Mouse (Mus musculus): Measurements from ENCODE around the gene Reps2.

Gene Reps2

DNA sequence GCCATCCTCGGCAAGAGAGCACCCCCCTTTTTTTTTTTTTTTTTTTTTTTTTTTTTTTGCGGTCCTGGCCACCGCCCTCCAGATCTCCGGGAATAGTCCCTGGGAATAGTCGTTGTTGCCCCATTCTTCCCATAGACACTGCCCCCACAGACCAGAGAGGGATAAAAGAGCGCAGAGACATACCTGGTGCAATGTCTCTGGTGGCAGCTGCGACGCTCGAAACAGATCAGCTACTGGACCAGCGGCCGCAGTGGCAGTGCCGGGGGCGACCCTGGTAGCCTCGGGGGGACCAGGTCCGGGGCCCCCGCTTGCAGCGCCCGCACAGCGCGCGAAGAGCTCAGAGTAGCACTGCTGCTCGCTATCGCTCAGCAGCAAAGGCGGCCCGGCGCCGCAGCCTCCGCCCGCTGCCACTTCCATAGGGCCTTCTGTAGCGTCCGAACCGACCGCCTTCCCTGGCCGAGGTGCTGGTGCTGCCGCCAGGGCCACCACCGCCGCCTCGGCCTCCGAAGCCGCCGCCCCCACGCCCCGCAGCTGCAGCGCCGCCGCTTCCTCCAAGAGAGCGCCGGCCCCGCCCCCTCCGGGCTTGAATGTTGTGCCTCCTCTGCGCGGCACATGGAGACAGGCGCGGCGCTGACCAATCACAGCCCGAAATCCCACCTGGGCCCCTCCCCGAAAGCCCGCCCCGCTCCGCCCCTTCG, at the start of gene Reps2:
TSS of gene Reps2 (minus strand) at position 559 of the 698 bp plus-strand sequence.
- DNase-seq: peak; percentile 80

DNA sequence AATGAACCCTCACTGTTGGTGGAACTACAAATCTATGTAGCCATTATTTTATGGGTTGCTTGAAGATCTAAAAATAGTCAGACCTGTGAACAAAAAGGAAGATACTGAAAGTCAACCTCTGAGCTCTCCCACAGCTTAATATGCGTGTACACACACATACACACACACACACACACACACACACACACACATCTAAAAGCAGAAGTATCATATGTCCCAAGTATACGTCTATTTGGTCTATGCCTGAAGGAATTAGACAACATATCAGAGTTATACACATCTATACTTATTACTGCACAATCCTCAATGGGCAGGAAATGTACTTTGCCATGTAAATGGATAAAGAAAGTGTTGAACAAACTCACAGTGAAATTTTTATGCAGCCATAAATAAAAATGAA, 47.8 kb upstream of the Reps2 start:
- no peak for DNase-seq

- no peak for DNase-seq
These were observed 41.9 kb upstream of the Reps2 start for GRCm38 (mm10) chrX:162685394-162685793.

GRCm38 (mm10) chrX:162679506-162679905, 36.1 kb upstream of the Reps2 start:
- no peak for DNase-seq

GRCm38 (mm10) chrX:162678820-162679219, 35.4 kb upstream of the Reps2 start:
- no peak for DNase-seq

- DNase-seq: no peak
These were observed 22.7 kb upstream of the Reps2 start for GRCm38 (mm10) chrX:162666166-162666565.

- DNase-seq: no peak
These were observed 16.7 kb upstream of the Reps2 start for GRCm38 (mm10) chrX:162660182-162660581.

GRCm38 (mm10) chrX:162653518-162653917, 10.1 kb upstream of the Reps2 start:
- DNase-seq: no peak

GRCm38 (mm10) chrX:162652445-162652844, 9.0 kb upstream of the Reps2 start:
- DNase-seq: no peak

GRCm38 (mm10) chrX:162651125-162651524, 7.7 kb upstream of the Reps2 start:
- no peak for DNase-seq

GRCm38 (mm10) chrX:162643789-162644092, 292 bp upstream of the Reps2 start:
- no peak for DNase-seq

DNA sequence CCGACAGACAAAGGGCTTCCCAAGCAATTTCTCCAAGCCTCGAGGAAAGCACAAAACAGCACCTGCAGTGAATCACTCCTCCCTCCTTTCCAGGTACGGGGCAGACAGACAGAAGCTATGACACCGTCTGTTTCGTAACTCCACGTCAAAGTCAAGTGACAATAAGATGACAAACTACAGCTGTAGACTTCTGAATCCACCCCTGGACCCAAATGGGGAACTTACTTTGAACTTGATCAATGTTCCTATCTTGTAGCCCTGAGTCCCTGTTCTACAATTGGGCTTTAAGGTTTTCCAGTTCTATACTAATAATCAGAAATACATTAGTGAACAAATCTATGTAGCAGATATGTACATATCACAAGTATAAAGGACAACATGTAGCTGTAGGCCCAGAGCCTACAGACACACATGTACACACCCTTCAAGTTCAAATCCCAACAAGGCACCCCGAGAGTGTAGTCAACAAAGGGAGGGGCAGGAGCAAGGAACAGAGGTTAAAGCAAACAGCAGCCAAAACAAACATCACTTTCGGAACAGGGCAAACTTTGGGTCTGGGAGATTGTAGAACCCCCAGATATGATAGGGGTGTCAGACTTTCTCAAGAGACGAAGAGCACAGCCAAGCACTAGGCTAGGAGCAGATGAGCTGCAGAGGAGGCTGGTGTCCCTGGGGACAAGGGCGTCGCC, 903 bp downstream of the Reps2 start:
- no peak for DNase-seq

- DNase-seq: no peak
These were observed 1.7 kb downstream of the Reps2 start for GRCm38 (mm10) chrX:162641764-162642163.

DNA sequence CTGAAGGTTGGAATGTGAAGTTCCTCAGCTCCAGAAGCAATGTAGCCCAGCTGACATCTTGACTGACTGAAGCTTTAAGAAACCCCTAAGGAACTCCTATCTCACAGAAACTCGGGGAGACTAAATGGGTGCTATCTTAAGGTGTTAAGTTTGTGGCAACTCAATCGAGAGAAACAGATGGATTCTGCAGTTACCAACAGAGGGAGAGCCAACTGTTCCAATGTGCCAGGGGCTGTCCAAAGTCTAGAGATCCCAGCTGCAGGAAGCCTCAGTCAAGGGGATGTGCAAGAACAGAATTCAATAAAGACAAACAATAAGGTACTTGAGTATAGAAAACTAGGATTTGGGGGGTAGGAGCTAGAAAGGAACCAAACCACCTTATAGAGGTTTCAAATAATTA, 8.3 kb downstream of the Reps2 start:
- DNase-seq: no peak

- DNase-seq: no peak
These were observed 21.4 kb downstream of the Reps2 start for GRCm38 (mm10) chrX:162622091-162622437.

DNA sequence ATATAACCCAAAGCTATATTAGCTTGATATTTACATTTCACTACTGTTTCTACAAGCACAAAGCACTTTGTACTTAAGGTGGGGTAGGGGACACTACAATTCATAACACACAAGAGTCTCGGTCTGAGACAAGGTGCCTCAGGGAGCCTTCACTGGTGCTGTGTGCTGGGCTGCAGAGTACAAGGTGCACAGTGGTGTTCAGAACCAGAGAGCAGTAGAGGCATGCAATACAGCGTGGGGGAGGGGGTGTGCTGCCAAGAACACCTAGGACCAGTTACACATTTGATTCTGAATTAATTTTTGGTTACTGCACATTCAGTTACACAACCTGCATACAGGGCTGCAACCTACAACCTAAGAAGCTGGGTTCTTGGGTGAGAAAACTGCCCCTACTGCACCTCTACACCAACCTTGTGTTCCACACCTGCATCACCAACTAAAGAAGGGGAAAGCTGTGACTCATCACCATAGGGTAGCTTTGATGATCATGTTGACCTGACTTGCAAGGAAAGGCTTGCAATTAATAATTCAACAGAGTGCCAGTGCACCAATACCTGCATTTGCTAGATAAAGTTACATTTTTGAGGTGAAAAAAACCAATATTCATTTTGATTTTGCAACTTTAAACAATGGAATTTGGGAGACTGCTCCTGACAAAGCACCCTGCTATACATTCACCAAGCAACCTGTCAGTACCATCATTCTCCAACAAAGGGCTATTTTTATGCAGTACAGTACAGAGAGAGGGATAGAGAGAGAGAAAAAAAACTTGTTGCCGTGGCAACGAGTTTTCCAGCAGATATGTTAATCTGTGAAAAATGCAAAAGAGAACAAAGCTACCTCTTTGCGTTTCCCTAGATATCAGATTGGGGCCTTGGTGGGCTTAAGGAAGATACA, 22.0 kb downstream of the Reps2 start:
- DNase-seq: no peak

GRCm38 (mm10) chrX:162619705-162620104, 23.7 kb downstream of the Reps2 start:
- DNase-seq: no peak

DNA sequence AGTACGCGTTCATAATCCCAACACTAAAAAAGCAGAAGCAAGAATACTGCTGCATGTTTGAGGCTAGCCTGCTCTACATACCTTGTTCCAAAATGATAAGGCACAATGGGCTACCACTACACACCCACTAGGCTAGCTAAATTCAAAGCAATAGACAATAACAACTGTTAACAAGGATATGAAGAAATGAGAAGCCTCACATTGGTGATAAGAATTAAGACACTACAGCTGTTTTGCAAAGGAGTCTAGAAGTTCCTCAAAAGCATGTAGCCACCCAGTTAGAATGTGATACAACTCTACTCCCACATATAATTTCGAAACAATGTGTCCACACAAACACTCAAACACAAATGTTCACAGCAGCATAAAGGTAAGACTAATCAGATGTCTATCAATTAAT, 24.9 kb downstream of the Reps2 start:
- DNase-seq: no peak

DNA sequence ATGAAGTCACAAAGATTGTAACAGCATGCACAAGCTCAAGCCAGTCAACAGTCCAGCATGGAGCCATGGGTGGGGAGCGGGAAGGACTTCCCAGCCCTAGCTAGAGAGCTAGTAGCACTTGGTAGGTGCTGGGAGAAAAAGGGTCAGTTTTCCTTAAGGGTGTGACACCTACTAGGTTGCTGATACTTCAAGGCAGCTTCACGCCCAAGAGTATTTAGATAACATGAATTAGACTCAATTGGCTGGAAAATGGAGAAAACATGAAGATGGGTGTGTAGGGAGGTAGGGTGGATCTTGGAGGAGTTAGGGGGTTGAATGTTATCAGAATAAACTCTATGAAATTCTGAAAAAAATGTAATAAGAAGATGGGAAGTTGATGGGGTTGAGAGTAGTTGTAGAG, 37.3 kb downstream of the Reps2 start:
- no peak for DNase-seq

DNA sequence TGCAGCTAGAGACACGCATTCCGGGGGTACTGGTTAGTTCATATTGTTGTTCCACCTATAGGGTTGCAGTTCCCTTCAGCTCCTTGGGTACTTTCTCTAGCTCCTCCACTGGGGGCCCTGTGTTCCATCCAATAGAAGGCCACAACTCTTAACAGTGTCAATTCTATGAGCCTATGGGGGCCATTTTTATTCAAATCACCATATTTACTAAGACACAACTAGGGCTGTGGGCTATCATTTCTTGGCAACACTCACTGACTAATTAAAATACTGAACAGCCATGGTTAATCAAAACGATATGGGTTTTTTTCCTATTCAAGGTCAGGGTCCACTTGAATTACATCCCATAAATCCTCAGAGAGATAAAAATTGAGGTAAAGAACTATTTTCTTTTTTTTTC, 43.8 kb downstream of the Reps2 start:
- DNase-seq: no peak

- DNase-seq: no peak
These were observed 52.2 kb downstream of the Reps2 start for GRCm38 (mm10) chrX:162591005-162591801.

- no peak for DNase-seq
These were observed 53.2 kb downstream of the Reps2 start for GRCm38 (mm10) chrX:162590145-162590790.
